Mouse (Mus musculus): ENCODE data around the gene Lypd6. TPM values are rescaled to one million over a fixed set of nuclear protein-coding genes. Genes with fewer than 3 reads are reported as not detected.

The Lypd6 gene
- polyA plus RNA-seq, 1 experiment from 2014 or later = not detected

DNA sequence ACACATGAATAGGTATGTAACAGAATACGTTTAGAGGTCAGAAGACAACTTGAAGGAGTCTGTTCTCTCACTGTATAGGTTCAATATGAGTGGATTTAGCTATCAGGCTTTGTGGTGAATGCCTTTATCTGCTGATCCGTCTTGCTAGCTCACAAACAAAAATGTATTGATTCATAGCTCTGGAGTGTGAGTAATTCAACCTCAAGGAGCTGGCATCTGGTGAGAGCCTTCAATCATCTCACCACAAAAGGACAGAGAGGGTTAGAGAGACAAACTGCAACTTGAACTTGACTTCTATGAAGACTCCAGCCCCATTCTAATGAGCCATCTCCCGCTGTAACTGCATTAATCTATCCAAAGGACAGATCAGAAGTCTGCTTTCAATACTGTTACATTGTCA lies 40.6 kb downstream of the Lypd6 start:
- ChIA-PET CTCF (no interaction called here), POLR2A (no interaction called here)
- in situ Hi-C loops (cut with MboI; ENCODE audit: low pct_unique_long_range_greater_than_20kb) = no loop called here
- TF ChIP-seq CTCF (IDR thresholded peaks at IDR 0.05) = no peak
- no peak for ATAC-seq
- no peak for DNase-seq (ENCODE audit: low read depth, low spot score)
- no peaks in the 10 kb centered on the region for H3K27me3 ChIP-seq

DNA sequence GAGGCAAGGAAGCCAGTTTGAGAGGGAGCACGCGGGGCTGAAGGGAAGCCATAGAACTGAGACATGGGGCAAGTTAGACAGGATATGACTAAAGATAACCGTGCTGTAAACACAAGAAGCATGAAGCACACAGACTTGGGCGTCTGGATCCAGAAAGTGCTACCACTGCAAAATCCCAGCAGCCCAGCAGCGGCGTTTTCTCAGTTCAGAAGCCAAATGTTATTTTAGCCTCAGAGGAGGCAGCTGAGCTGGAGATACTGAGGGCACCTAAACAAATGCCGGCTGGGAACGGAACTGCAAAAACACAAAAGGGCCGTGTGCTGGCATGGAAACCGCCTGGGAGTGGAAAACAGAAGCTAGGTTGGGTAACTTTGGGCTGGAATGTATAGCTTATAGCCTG lies 43.9 kb downstream of the Lypd6 start:
- ATAC-seq (no peak), DNase-seq (ENCODE audit: low read depth, low spot score) (no peak)
- in situ Hi-C loops (cut with MboI; ENCODE audit: low pct_unique_long_range_greater_than_20kb) = no loop called here
- no peak for TF ChIP-seq CTCF (IDR thresholded peaks at IDR 0.05)
- no peaks in the 10 kb centered on the region for H3K27me3 ChIP-seq
- ChIA-PET POLR2A (no interaction called here), CTCF (interaction anchor here (1.4 kb wide), 1 partner anchor 28 kb away, joined by 3 read pairs; no protein-coding TSS in a partner anchor)

DNA sequence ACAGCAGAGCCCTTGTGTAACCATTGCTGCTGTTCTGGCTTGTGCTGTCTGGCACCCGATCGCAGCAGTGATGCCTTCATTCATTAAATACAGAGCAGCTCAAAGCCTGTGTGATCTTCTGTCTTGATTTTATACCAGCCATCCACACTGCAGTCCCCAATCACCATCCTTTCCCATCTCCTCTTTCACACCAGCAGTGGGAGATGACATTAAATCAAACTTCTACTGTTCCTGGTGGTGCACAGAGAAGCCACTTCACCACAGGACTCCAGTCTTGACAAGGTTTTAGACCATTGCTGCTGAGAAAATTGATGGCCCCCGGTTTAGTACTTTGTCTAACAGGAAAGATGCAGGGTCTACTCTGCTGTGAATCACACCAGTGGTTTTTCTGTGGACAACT lies 44.9 kb downstream of the Lypd6 start:
- ATAC-seq (no peak), DNase-seq (ENCODE audit: low read depth, low spot score) (no peak)
- H3K27me3 ChIP-seq = no peaks in the 10 kb centered on the region
- in situ Hi-C loops (cut with MboI; ENCODE audit: low pct_unique_long_range_greater_than_20kb) = no loop called here
- no peak for TF ChIP-seq CTCF (IDR thresholded peaks at IDR 0.05)
- ChIA-PET POLR2A (interaction anchor here (0.7 kb wide), 1 partner anchor 48 kb away, joined by 3 read pairs; no protein-coding TSS in a partner anchor), CTCF (no interaction called here)

DNA sequence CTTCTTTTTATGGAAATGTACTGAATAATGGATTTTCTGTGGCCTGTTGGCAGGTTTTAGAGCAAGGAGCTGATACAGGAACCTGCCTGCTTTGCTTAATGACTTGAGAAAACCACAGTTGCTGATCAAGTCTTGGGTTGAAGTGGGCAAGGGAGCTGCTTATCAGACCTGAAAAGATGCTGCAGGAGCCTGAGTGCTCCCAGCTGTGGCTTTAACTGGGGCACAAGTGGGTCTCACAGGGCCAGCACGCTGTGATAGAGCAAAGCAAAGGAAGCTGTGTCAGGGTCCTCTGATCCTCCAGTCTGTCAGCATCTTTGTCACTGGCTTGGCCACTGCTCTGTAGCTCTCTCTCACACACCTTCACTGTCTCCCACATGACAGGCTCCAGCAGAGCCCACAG lies 45.4 kb downstream of the Lypd6 start:
- POLR2A ChIA-PET = interaction anchor here (0.7 kb wide), 1 partner anchor 48 kb away, joined by 3 read pairs; no protein-coding TSS in a partner anchor
- peaks cover under 1% of the 10 kb centered on the region for H3K27me3 ChIP-seq
- no peak for DNase-seq (ENCODE audit: low read depth, low spot score)
- no peak for TF ChIP-seq CTCF (IDR thresholded peaks at IDR 0.05)
- CTCF ChIA-PET = no interaction called here
- ATAC-seq = no peak
- in situ Hi-C loops (cut with MboI; ENCODE audit: low pct_unique_long_range_greater_than_20kb) = no loop called here

DNA sequence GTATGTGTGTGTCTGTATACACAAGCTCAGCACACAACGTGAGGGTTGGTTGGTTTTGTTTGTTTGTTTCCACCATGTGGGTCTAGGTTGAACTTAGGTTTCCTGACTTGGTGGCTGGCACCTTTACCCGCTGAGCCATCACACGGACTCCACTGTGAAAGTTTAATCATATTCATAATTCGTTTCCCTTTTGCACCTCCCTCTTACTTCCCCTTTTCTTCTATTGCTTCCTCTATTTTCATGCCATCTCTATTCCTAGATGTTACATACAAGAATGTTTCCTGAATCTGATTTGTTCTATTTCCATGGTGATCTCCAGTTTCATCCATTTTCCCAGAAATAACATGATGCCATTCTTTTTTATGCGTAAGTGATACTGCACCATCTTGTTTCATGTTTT lies 46.2 kb downstream of the Lypd6 start:
- no peak for TF ChIP-seq CTCF (IDR thresholded peaks at IDR 0.05)
- H3K27me3 ChIP-seq = peaks cover 7% of the 10 kb centered on the region
- POLR2A ChIA-PET = no interaction called here
- CTCF ChIA-PET = no interaction called here
- ATAC-seq (no peak), DNase-seq (ENCODE audit: low read depth, low spot score) (no peak)
- in situ Hi-C loops (cut with MboI; ENCODE audit: low pct_unique_long_range_greater_than_20kb) = no loop called here

DNA sequence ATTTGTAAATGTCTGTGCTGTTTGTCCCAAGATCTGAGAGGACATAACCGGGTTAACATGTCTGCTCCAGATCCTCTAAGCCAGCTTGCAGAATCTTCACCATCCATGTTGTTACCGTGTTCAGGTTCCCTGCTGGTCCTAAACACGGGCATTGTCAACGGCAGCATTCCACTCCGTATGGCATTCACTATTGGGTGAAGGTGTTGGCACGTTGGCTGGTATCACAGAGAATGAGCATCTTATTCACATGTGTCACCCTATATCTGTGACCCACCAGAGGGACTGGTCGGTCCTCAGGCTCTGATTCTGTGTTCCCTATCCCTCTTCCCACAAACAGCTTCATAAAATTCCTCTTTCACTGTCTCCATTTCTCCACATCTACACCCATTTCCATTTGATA lies 52.9 kb downstream of the Lypd6 start:
- H3K27me3 ChIP-seq = peaks cover 7% of the 10 kb centered on the region
- in situ Hi-C loops (cut with MboI; ENCODE audit: low pct_unique_long_range_greater_than_20kb) = no loop called here
- no peak for TF ChIP-seq CTCF (IDR thresholded peaks at IDR 0.05)
- ChIA-PET CTCF (no interaction called here), POLR2A (no interaction called here)
- no peak for ATAC-seq
- DNase-seq (ENCODE audit: low read depth, low spot score) = no peak

DNA sequence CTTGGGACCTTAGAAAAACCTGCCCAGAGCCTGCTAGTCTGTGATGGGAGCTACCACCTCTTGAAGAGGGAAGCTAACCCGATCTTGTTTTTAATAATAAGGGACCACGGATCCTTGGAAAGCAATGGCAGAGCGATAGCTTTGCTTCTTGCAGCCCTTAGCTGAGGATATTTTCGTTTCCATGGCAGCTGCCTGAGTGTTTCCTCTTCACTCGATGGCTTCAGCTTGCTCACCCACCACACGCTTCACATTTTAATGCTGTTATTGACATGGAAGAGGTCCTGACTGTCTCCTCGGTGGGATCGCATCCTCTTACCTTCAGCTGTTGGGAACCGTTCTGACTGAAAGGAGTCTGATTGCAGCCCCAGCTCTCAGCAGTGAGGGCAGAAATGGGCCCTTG lies 54.6 kb downstream of the Lypd6 start:
- H3K27me3 ChIP-seq = peaks cover 7% of the 10 kb centered on the region
- TF ChIP-seq CTCF (IDR thresholded peaks at IDR 0.05) = no peak
- in situ Hi-C loops (cut with MboI; ENCODE audit: low pct_unique_long_range_greater_than_20kb) = no loop called here
- CTCF ChIA-PET = no interaction called here
- POLR2A ChIA-PET = interaction anchor here (0.7 kb wide), 1 partner anchor 18 kb away, joined by 3 read pairs; no protein-coding TSS in a partner anchor
- ATAC-seq (no peak), DNase-seq (ENCODE audit: low read depth, low spot score) (no peak)

DNA sequence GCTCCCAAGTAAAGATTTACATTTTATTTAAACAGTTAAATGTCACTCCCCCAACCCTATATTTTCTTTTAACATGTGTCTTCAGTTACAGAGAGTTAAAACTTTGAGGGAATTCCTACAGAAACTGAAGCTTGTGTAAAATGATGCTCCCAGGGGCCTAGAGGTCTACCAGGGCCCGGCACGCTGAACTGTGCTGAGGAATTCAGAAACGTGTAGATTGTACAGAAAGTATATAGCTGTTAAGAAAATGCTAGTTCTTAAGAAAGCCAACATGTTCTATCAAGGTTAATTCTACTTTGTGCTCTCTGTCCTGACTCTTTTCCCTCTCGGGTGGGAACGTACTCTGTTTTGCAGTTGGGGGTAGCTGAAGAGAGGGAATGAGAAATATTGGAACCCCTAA lies 57.1 kb downstream of the Lypd6 start:
- H3K27me3 ChIP-seq = no peaks in the 10 kb centered on the region
- ChIA-PET POLR2A (no interaction called here), CTCF (no interaction called here)
- TF ChIP-seq CTCF (IDR thresholded peaks at IDR 0.05) = no peak
- DNase-seq (ENCODE audit: low read depth, low spot score) = no peak
- ATAC-seq = no peak
- in situ Hi-C loops (cut with MboI; ENCODE audit: low pct_unique_long_range_greater_than_20kb) = no loop called here

DNA sequence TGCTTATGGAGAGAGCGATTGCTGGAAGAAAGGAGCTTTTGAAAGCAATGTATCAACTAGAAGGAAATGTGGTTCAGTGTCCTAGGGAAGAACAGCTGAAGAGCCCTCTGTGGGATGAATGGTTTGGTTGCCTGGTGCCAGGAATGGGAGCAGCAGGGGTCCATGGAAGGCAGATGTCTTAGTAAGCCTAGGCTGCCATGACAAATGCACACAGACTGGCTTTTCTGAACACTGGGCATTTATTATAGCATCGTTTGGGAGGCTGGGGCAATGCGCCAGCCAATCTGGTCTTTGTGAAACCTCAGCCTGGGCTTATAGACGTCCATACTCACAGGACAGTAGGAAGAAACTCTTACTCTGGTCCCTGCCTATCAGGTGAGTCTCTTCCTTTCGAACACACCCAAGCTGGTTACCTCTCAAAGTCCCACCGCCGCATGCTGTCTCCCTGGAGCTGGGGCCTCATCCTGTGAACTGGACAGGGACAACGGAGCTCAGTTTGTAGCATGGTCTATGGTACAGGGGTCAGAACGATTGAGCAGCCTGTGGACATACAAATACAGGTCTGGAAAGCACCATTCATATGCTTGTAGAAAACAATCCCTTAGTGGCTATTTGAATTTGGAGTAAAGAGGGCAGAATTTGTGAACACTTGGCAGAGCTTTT lies 61.4 kb downstream of the Lypd6 start:
- DNase-seq (ENCODE audit: low read depth, low spot score) = no peak
- no peak for ATAC-seq
- CTCF ChIA-PET = no interaction called here
- H3K27me3 ChIP-seq = no peaks in the 10 kb centered on the region
- POLR2A ChIA-PET = interaction anchor here (1.1 kb wide), 1 partner anchor 134 kb away, joined by 3 read pairs; no protein-coding TSS in a partner anchor
- TF ChIP-seq CTCF (IDR thresholded peaks at IDR 0.05) = no peak
- in situ Hi-C loops (cut with MboI; ENCODE audit: low pct_unique_long_range_greater_than_20kb) = no loop called here

DNA sequence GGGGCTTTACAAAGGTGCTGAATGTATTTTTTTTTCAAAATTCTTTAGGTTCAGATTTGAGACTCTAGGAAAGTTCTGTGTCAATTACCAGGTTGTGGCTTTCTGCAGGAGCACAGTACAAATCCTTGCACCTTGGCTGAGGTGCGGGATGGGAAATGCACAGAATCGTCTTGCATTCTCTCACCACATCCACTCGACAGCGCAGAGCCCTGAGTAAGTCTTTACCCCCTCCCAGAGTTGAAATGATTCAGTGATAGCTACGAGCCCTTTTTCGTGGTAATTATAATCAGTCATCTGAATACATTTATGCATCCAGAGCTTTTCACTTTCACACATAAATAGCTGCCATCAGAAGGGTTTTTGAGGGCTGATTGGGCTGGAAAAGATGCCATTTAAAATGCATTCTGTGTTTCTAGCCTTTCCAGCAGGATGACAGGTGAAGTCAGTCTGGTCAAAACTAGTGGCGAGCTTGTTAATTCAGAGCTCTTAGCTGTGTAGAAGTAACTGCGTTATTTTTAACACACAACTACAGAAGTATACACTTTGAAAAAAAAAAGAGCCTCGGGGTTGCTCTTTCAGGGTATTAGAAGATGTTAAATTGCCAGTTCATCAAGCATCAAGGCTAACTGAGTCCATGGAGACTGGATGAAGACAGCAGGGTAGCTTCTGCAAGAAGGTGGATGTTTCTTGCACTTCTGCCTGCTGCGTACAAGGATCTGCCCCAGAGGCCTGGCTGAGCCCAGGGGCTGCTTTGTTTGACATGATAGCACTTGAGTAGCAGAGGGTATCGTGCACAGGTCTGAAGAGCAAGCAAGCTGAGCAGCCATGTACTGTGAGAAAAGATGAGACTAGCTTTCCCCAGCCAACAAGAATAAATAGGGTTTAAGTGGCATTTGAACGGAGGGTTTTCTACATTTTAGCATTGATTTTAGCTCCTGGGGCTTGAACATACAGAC lies 62.4 kb downstream of the Lypd6 start:
- TF ChIP-seq CTCF (IDR thresholded peaks at IDR 0.05) = no peak
- no peaks in the 10 kb centered on the region for H3K27me3 ChIP-seq
- ChIA-PET POLR2A (no interaction called here), CTCF (no interaction called here)
- DNase-seq (ENCODE audit: low read depth, low spot score) = no peak
- in situ Hi-C loops (cut with MboI; ENCODE audit: low pct_unique_long_range_greater_than_20kb) = no loop called here
- no peak for ATAC-seq

DNA sequence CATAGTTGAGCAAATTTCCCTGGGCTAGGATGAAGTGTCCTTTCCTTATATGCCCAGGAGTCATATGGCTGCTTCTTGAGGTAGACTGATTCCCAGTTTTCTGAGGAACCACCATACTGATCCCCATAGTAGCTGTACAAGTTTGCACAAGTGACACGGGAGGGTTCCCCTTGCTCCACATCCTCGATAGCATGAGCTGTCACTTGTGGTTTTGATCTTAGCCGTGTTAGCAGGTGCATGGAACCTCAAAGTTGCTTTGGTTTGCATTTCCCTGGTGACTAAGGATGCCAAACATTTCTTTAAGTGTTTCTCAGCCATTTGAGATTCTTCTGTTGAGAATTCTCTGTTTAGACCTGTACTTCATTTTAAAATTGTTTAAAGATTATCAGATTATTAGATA lies 64.4 kb downstream of the Lypd6 start:
- CTCF ChIA-PET = no interaction called here
- H3K27me3 ChIP-seq = no peaks in the 10 kb centered on the region
- POLR2A ChIA-PET = no interaction called here
- in situ Hi-C loops (cut with MboI; ENCODE audit: low pct_unique_long_range_greater_than_20kb) = no loop called here
- no peak for DNase-seq (ENCODE audit: low read depth, low spot score)
- no peak for TF ChIP-seq CTCF (IDR thresholded peaks at IDR 0.05)
- ATAC-seq = no peak

All from Patski (cell line).